Mouse (Mus musculus) urinary bladder, postnatal 14 days (tissue): ENCODE measurements around the gene Ptcd3.
"Not testable (repeated sequence)": the region's sequence is repeated elsewhere in the genome, so short reads cannot be mapped to it uniquely, and the experiment has no call there.

Source experiments
- DNase-seq: peaks from one replicate; pipeline ENCODE4 v3.0.0; 2021; ENCODE audit warnings: low spot score

Gene Ptcd3

GRCm38 (mm10) chr6:71908481-71909381, at the start of gene Ptcd3, which contains the start of gene Polr1a:
Gene Ptcd3 (minus strand): TSS chr6:71908750.
Gene Polr1a (plus strand): TSS chr6:71909053.
- DNase-seq = peak; percentile 92

- DNase-seq = no peak
These were observed 42.6 kb upstream of the Ptcd3 start for GRCm38 (mm10) chr6:71951192-71951591.

DNA sequence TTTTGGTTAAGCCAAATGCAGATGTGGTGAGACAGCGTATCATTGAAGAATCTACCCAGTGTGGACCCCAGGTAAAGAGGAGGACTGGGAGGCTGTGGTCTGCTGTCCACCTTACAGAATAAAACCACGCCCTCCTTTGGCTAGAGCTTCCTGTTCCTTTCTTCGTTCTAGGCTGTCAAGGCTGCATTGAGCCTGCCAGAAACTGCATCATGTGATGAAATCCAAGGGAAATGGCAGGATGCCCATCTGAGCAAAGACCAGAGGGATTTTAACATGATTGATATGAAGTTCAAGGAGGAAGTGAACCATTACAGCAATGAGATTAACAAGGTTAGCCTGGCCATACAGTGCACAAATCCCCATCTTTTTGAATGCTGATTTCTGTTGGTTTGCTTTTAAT, 42.0 kb upstream of the Ptcd3 start:
- DNase-seq = peak; percentile 60

- DNase-seq = no peak
These were observed 41.2 kb upstream of the Ptcd3 start for GRCm38 (mm10) chr6:71949721-71950120.

- DNase-seq = no peak
These were observed 37.6 kb upstream of the Ptcd3 start for GRCm38 (mm10) chr6:71946121-71946520.

- DNase-seq = no peak
These were observed 36.6 kb upstream of the Ptcd3 start for GRCm38 (mm10) chr6:71945101-71945500.

GRCm38 (mm10) chr6:71940912-71941311, 32.4 kb upstream of the Ptcd3 start:
- no peak for DNase-seq

DNA sequence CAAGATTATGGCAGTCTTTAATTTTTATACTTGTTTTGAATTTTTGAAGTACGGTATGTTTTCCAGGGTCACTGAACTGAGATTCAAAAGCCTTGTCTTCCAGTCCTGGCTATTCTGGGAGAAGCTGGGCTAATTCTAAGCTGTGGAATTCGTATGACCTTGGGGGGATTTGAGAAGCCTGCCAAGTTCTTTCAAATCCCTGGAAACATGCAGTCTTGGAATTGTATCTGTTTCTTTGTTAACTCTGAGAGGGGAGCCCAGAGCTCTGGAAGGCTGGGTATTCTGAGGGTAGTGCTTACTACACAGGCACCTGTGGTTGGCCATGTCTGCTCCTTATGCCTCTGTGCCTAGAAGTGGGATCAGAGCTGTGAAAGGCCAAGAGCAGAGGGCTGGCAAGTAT, 27.2 kb upstream of the Ptcd3 start:
- no peak for DNase-seq

- peak; percentile 36 for DNase-seq
These were observed 25.6 kb upstream of the Ptcd3 start for GRCm38 (mm10) chr6:71934081-71934556.

DNA sequence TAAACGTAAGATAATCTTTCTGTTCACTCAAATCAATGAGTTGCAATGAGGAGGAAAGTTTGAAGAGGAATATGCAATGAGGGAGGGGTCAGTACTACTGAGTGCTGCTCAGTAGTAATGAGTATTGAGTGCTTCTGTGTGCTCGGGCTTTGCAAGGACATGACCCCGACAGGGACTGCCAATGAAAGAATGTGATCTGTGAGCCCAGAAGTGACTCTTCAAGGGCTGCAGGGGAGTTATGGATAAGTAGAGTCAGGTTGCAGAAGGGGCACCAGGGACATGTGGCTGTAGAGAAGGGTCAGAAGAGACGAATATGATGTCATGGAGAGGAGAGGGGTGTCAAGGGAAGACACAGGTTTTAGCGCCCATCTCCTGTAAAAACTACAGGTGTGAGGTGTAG, 23.8 kb upstream of the Ptcd3 start:
- DNase-seq = no peak

GRCm38 (mm10) chr6:71930830-71931437, 22.4 kb upstream of the Ptcd3 start:
- no peak for DNase-seq

GRCm38 (mm10) chr6:71930053-71930452, 21.5 kb upstream of the Ptcd3 start:
- DNase-seq = no peak

GRCm38 (mm10) chr6:71927911-71928310, 19.4 kb upstream of the Ptcd3 start:
- DNase-seq = peak; percentile 64

GRCm38 (mm10) chr6:71925233-71925632, 16.7 kb upstream of the Ptcd3 start:
- DNase-seq = not testable (repeated sequence)

DNA sequence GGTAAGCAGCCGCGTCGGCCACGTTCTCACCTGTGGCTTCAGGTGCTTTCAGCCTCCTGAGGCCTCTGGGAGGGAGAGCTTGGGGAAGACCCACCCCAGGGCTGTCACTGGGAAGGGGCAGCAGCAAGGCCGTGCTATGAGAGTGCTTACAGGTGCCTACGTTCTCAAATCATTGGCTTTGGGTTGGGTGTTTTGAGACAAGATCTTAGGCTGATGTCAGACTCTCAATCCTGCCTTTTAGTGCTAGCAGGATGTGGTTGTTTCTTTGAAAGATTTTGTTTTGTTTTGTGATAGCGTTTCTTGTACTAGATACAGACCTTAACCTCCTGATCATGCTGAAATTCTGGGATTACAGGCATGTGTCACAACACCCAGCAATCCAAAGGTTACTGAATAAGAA, 12.2 kb upstream of the Ptcd3 start:
- no peak for DNase-seq

DNA sequence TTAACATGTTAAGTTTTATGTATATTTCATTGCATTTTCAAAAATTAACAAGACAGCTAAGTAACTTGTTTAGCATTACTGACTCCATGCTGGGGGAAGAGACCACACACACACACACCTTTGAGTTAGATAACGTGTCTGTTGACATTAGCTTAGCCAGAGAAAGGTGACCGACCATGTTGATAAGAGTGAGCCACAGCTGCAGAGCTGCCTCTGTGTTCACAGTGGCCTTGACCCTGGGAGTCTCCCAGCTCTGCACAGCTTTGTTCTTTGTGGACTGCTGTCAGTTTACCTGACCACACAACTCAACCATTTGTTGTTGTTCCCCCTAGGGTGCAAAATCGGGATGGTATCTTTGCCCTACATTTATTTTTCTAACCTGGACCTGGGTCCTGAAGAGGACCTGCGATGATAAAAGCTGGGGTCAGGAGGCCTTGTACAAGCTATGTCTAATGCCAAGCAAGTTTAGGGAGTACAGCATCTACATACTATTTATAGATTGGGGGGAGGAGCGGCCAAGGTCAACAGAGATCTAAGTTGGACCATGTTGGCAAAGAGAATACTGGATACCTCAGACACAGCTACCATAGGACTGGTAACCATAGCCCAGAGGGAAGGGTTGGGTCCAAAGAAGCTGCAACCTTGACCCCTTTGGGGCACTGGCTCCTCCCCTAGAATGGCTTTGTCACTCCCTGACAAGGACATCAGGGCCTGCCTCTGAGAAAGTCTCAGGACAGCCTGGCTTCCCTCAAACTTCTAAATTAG, 3.3 kb upstream of the Ptcd3 start:
- no peak for DNase-seq

- DNase-seq = no peak
These were observed 1.3 kb upstream of the Ptcd3 start for GRCm38 (mm10) chr6:71909840-71910239.

- no peak for DNase-seq
These were observed 834 bp upstream of the Ptcd3 start for GRCm38 (mm10) chr6:71909384-71909783.

DNA sequence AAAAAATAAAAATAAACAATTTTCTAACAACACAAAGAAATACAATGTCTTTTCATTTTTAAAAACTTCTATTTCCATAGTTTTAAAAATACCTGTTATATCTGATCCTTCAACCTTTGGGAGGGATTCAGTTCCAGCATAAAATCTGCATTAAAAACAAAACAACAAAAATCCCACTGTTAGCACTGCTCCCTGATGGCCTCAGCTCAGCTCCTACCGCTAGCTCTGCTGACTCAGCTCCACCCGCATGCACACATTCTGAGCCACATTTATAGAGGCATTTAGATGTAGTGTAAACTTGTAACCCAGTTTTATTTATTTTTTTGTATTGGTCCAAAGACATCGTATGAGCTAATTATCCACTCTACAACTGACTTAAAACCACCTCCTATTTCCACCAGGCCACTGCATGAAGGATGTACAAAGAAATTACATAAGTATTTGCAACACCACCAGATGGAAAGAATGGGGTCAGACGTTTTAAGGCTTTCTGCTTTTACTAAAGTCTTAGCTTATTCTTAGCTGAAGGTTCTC, 781 bp downstream of the Ptcd3 start:
- no peak for DNase-seq

GRCm38 (mm10) chr6:71893263-71893662, 15.3 kb downstream of the Ptcd3 start:
- no peak for DNase-seq

DNA sequence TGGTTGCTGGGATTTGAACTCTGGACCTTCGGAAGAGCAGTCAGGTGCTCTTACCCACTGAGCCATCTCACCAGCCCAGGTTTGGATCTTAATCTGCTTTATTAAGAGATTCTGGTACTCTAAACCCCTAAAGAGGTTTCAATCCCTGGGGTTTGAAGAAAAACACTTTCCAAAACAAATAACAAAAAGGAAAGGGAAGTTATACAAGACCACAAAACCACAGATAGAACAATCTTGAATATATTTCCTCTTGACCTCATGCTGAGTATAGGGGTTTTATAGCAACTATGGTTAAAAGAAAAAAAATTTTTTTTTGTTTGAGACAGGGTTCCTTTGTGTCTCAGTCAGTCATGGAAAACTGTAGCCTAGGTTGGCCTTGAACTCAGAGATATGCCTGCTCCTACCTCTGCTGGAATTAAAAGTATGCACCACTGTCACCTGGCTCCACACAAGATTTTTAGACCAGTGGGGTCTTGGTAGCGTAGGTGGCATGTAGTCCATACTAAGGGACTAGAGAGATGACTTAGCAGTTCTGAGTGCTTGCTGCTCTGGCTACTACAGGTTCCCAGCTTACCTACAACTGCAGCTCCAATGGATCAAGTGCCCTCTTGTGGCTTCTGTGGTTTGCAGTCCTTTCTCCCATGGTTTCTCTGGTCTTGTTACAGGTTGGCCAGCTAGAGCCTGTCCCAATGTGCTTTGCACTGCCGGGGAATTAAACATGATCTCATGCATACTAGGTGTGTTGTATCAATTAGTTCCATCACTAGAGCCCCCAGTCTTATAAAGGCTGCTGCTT, 30.4 kb downstream of the Ptcd3 start:
- DNase-seq = no peak
